In genomic region chr6:55399910-55400309, GRCm38 (mm10) we compare ENCODE assay signal across 11 mouse cellular contexts. TPM values are rescaled to one million over a fixed set of nuclear protein-coding genes. Genes with fewer than 3 reads are reported as not detected.
A peak's percentile ranks its signal among the peaks of the same experiment; 100 is the strongest.
DNase-seq lines count a peak whose midpoint lies in the region; ATAC-seq and TF ChIP-seq lines count a peak whose summit lies in the region.
"Had no signal": no experiment of that assay in that cellular context is flagged by ENCODE, and none has a peak within 500 bp of the region (broad histone marks: within the 10 kb centered on the region; RNA-seq: fewer than 3 reads in every experiment).

No protein-coding gene starts in this region.

- peak overlapping the region; percentile 5; the same call in 1 of the 2 replicates for H3K27ac ChIP-seq in heart, adult 2 months
- H3K27ac ChIP-seq in heart, embryonic 12.5 days (ENCODE audit: poor library complexity, severe bottlenecking), result no peak overlapping the region
- H3K27ac ChIP-seq in neural tube, embryonic 15.5 days (replicated peaks), result peak overlapping the region; percentile 49
- H3K27ac ChIP-seq in liver, embryonic 12.5 days, result no peak overlapping the region
- H3K27ac ChIP-seq: embryonic facial prominence, embryonic 12.5 days; kidney, postnatal 0 days had no signal

- intact Hi-C loops in heart, adult 2 months (cut with DNase I), result loop anchor here (5.0 kb wide), 1 partner anchor 52 kb away; the partner anchor contains the start of gene Adcyap1r1

- no peak overlapping the region for H3K4me3 ChIP-seq in heart, adult 2 months
- H3K4me3 ChIP-seq in heart, embryonic 12.5 days, result no peak overlapping the region
- no peak overlapping the region for H3K4me3 ChIP-seq in neural tube, embryonic 15.5 days (replicated peaks)
- no peak overlapping the region for H3K4me3 ChIP-seq in liver, embryonic 12.5 days
- H3K4me3 ChIP-seq: embryonic facial prominence, embryonic 12.5 days had no signal

- WGBS in heart, adult 2 months, result 50% methylated on average over 5 of the region's 5 CpGs
- WGBS in heart, embryonic 12.5 days, result 60% methylated on average over 5 of the region's 5 CpGs
- WGBS in neural tube, embryonic 15.5 days, result 33% methylated on average over 5 of the region's 5 CpGs
- WGBS in liver, embryonic 12.5 days (ENCODE audit: insufficient replicate concordance), result 63% methylated on average over 5 of the region's 5 CpGs

- DNase-seq in heart, adult 2 months, result peak; percentile 46 to 55
- peak; percentile 61 for DNase-seq in Muller cell, postnatal 12 days (ENCODE audit: inconsistent ontology term)
- peak; percentile 94 to 97 for DNase-seq in cerebellum, adult 18-20 months
- peak; percentile 60 to 71 for DNase-seq in kidney, postnatal 4 days
- no peak for DNase-seq in urinary bladder, postnatal 25 days (ENCODE audit: low spot score)

- no peaks in the 10 kb centered on the region for H3K9me3 ChIP-seq in heart, embryonic 12.5 days (replicated peaks)
- H3K9me3 ChIP-seq in neural tube, embryonic 15.5 days (replicated peaks), result no peaks in the 10 kb centered on the region
- no peaks in the 10 kb centered on the region for H3K9me3 ChIP-seq in liver, embryonic 12.5 days (replicated peaks)
- H3K9me3 ChIP-seq: embryonic facial prominence, embryonic 12.5 days had no signal

- H3K79me2 ChIP-seq in heart, adult 2 months (replicated peaks; ENCODE audit: control insufficient read depth, insufficient read depth, low read length), result no peaks in the 10 kb centered on the region

- H3K4me1 ChIP-seq in heart, adult 2 months (ENCODE audit: control insufficient read depth, insufficient read depth, low read length), result peaks cover 10% of the 10 kb centered on the region
- 0 out of 2 replicates have a peak, but pooled peaks cover 3% of the 10 kb centered on the region for H3K4me1 ChIP-seq in heart, embryonic 12.5 days (replicated peaks)
- peaks cover 37% of the 10 kb centered on the region for H3K4me1 ChIP-seq in neural tube, embryonic 15.5 days
- no peaks in the 10 kb centered on the region for H3K4me1 ChIP-seq in liver, embryonic 12.5 days

- ATAC-seq in heart, embryonic 12.5 days (ENCODE audit: insufficient number of reproducible peaks, low FRiP score), result no peak
- ATAC-seq in neural tube, embryonic 15.5 days (ENCODE audit: low FRiP score), result no peak
- ATAC-seq in liver, embryonic 12.5 days, result no peak

- no peaks in the 10 kb centered on the region for H3K27me3 ChIP-seq in heart, adult 2 months (ENCODE audit: control insufficient read depth, insufficient read depth, low read length)
- peaks cover 52% of the 10 kb centered on the region for H3K27me3 ChIP-seq in heart, embryonic 12.5 days (replicated peaks)
- no peaks in the 10 kb centered on the region for H3K27me3 ChIP-seq in neural tube, embryonic 15.5 days (replicated peaks)
- peaks cover 41% of the 10 kb centered on the region for H3K27me3 ChIP-seq in liver, embryonic 12.5 days (replicated peaks)

- TF ChIP-seq POLR2A in heart, adult 2 months (IDR thresholded peaks at IDR 0.05; ENCODE audit: insufficient read depth, low read depth, low read length), result no peak

- H3K36me3 ChIP-seq in heart, adult 2 months (ENCODE audit: control insufficient read depth, insufficient read depth, low read length), result no peaks in the 10 kb centered on the region
- no peaks in the 10 kb centered on the region for H3K36me3 ChIP-seq in heart, embryonic 12.5 days
- no peaks in the 10 kb centered on the region for H3K36me3 ChIP-seq in neural tube, embryonic 15.5 days
- no peaks in the 10 kb centered on the region for H3K36me3 ChIP-seq in liver, embryonic 12.5 days
- H3K36me3 ChIP-seq: embryonic facial prominence, embryonic 12.5 days had no signal

- no peak for TF ChIP-seq EP300 in heart, adult 2 months (IDR thresholded peaks at IDR 0.05; ENCODE audit: insufficient read depth, low read depth, low read length)

- TF ChIP-seq CTCF in heart, adult 2 months (IDR thresholded peaks at IDR 0.05), result no peak

- H3K4me2 ChIP-seq in heart, embryonic 12.5 days, result no peak overlapping the region
- no peak overlapping the region for H3K4me2 ChIP-seq in neural tube, embryonic 15.5 days
- H3K4me2 ChIP-seq in liver, embryonic 12.5 days, result no peak overlapping the region
- H3K4me2 ChIP-seq: embryonic facial prominence, embryonic 12.5 days had no signal

- no peak overlapping the region for H3K9ac ChIP-seq in heart, adult 2 months (ENCODE audit: low read depth, low read length)
- no peak overlapping the region for H3K9ac ChIP-seq in heart, embryonic 12.5 days
- no peak overlapping the region for H3K9ac ChIP-seq in neural tube, embryonic 15.5 days (replicated peaks)
- H3K9ac ChIP-seq in liver, embryonic 12.5 days, result no peak overlapping the region
- H3K9ac ChIP-seq: embryonic facial prominence, embryonic 12.5 days had no signal

RNA-seq across cellular contexts. Expression of gene Ghrhr, which starts 23.8 kb away (rescaled TPM):
- not detected for total RNA-seq in heart, adult 2 months (2021)
- polyA plus RNA-seq in heart, adult 2 months (2012; rRNA removed), result not detected in 2 replicates
- polyA plus RNA-seq in heart, embryonic 12.5 days (2016; fragmentation: Nextera tagmentation; extraction: Ambion mirVana), result not detected in 2 replicates
- polyA plus RNA-seq in neural tube, embryonic 15.5 days (2015; fragmentation: Nextera tagmentation; extraction: Ambion mirVana), result not detected in 2 replicates
- not detected in 2 replicates for polyA plus RNA-seq in liver, embryonic 12.5 days (2016; fragmentation: Nextera tagmentation; extraction: Ambion mirVana)
- polyA plus RNA-seq: embryonic facial prominence, embryonic 12.5 days; neural tube, embryonic 11.5 days had no signal

RNA-seq across cellular contexts. Expression of gene Adcyap1r1, which starts 51.9 kb away (rescaled TPM):
- 1 to 10 TPM; 4.4 to 4.5 TPM for total RNA-seq in heart, adult 2 months (2021)
- polyA plus RNA-seq in heart, adult 2 months (2012; rRNA removed), result 4.8 and 7.4 TPM in 2 replicates
- 6.2 and 6.5 TPM in 2 replicates for polyA plus RNA-seq in heart, embryonic 12.5 days (2016; fragmentation: Nextera tagmentation; extraction: Ambion mirVana)
- polyA plus RNA-seq in neural tube, embryonic 15.5 days (2015; fragmentation: Nextera tagmentation; extraction: Ambion mirVana), result 51.1 and 55.5 TPM in 2 replicates
- polyA plus RNA-seq in liver, embryonic 12.5 days (2016; fragmentation: Nextera tagmentation; extraction: Ambion mirVana), result 0.12 and 0.24 TPM in 2 replicates

Comparison
In these comparisons a context has a peak if more than half of its experiments do, and no peak if none do; other contexts are left out.
1. H3K27ac ChIP-seq: peak in heart, adult 2 months (single experiment) and neural tube, embryonic 15.5 days (single experiment); none in heart, embryonic 12.5 days (single experiment) and liver, embryonic 12.5 days (single experiment).